Mouse (Mus musculus) left cerebral cortex, adult 8-10 months (tissue): Measurements from ENCODE around the gene C2cd4c. TPM values are rescaled to one million over a fixed set of nuclear protein-coding genes. Genes with fewer than 3 reads are reported as not detected.

Experiments used
- DNase-seq, 2 experiments: peaks; one replicate each; pipeline ENCODE4 v3.0.0; 2022; ENCODE audit warnings: low spot score in 2 of 2
- total RNA-seq, 4 experiments: library from RNA; stranded (reverse); gene quantifications; 2 replicates each; pipeline ENCODE4 v1.2.4; 2022

Gene C2cd4c
- total RNA-seq, 4 experiments from 2014 or later = 16.1 to 18.6 (median 17.1) TPM

DNA sequence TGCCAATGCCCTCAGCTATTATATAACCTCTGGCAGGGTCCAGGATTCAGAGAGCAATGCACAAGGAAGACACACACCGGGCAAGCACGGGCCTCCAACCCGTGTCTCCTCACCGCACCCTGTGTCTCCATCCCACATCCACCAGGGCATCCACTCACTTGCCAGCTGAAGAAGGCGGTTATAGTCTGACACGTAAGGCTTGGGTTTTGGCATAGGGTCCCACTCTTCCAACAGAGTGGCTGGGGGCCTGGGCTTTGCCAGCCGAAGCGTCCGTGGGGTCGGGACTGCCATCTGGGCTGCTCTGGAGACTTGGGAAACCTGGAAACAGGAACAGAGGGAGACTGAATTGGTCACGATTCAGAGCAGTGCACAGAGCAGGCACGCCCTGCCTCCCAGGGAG is 34.0 kb downstream of the C2cd4c start:
- no peak for DNase-seq

GRCm38 (mm10) chr10:79578891-79579290 is 34.9 kb downstream of the C2cd4c start:
- no peak for DNase-seq

- no peak for DNase-seq
Observed at GRCm38 (mm10) chr10:79578276-79578675, 35.5 kb downstream of the C2cd4c start.

DNA sequence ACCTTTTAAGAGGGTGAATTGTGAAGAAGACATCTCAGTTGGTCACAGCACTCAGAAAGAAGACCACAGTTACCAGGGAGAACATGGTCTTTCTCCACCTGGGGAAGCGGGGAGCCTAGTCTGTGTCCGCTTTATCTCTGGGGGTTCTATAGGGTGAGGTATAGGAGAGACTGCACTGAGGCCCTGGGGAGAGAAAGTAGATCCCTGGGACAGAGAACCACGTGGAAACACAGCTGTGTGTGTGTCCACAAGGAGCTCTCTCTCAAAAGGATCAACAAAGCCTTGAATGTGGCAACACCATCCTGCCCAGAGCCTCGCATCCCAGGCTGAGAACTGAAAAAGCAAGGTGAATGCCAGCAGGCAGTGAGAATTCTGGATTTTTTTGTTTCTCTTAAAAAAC is 36.4 kb downstream of the C2cd4c start:
- DNase-seq = no peak

DNA sequence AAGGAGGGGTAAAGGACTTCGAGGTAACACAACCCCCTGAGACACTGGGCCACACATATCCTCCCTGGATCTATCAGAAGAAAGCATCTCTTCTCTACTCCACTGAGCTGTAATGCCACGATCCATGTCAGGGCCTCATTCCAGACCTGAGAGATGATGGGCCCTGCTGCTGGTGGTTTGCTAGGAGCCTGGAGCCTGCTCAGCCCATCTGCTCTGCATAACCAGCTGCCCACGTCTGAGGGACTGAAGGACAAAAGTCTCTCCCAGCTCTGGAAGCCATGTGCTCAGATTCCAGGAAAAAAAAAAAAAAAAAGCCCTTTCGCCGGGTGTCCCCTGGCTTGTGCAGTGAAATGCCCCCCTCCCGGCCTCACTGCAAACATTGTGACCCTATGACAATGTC is 38.1 kb downstream of the C2cd4c start:
- no peak for DNase-seq

- DNase-seq = no peak
Observed at GRCm38 (mm10) chr10:79574796-79575195, 39.0 kb downstream of the C2cd4c start.

- DNase-seq = no peak
Observed at GRCm38 (mm10) chr10:79574350-79574749, 39.5 kb downstream of the C2cd4c start.

- no peak for DNase-seq
Observed at GRCm38 (mm10) chr10:79573611-79574010, 40.2 kb downstream of the C2cd4c start.

DNA sequence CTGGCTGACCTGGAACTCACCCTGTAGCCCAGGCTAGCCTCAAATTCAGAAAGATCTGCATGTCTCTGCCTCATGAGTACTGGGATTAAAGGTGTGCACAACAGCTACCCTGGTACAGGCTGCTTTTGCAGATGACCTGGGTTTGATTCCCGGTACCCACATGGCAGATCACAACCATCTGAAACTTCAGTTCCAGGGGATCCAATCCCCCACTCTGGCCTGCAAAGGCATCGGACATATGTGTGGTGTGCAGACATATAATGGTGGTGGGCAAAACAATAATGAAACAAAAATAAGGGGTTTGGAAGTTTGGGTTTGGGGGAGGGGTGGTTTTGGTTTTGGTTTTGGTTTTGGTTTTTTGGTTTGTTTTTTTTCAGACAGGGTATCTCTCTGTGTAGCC is 42.5 kb downstream of the C2cd4c start:
- DNase-seq = no peak

GRCm38 (mm10) chr10:79569921-79570320 is 43.9 kb downstream of the C2cd4c start:
- DNase-seq = no peak

GRCm38 (mm10) chr10:79559716-79560115 is 54.1 kb downstream of the C2cd4c start:
- DNase-seq = no peak

DNA sequence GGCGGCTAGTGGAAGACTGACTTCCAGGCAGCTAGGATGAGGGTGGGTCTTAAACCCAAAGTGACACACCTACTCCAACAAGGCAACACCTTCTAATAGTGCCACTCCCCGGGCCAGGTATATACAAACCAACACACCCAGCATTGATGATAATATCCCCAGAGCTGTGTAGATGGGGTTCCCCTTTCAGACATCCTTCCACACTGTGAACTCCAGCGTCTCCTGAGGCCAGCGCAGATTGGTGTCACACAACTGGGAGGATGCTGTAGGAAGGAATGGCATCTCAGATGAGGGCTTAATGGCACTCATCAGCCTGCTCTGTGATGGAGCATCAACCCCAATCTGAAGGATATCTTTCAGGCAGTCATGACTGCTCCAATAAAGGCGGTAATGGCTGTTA is 56.3 kb downstream of the C2cd4c start:
- DNase-seq = no peak

DNA sequence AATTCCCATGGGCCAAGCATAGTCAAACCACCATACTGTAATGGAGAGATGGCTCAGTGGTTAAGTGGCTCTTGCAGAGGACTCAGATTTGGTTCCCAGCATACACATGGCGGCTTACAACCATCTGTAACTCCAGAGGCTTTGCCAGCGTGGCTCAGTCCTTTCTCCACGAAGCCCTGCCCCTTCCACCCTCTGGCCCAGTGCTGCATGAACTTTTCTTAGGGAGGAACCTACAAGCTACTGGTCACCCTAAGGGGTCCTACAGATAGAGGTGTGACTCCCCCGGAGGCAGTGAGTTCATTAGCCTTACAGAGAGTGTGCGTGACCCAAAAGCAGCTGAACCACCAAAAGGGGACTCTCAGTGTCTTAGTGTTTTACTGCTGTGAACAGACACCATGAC is 56.9 kb downstream of the C2cd4c start:
- DNase-seq = no peak

Other genes with a start within 250 kb of the C2cd4c start
- not detected for gene Vmn2r83, start 145.3 kb downstream of the C2cd4c start, total RNA-seq
- gene Plpp2, start 80.2 kb downstream of the C2cd4c start, total RNA-seq = 1 to 10 TPM; 4.8 to 6.3 (median 6.1) TPM
- 10 to 100 TPM; 43.1 to 48.8 (median 47.9) TPM for gene Mier2, start 58.8 kb downstream of the C2cd4c start, total RNA-seq
- gene Theg, start 26.7 kb downstream of the C2cd4c start, total RNA-seq = 1 to 10 TPM in 1 of 4 experiments, under 1 TPM in 3; 0.33 to 1.3 (median 0.90) TPM
- 10 to 100 TPM; 40.2 to 48.4 (median 43.4) TPM for gene Shc2, start 23.9 kb upstream of the C2cd4c start, total RNA-seq
- under 1 TPM; 0.42 to 0.70 (median 0.47) TPM for gene Odf3l2, start 31.7 kb upstream of the C2cd4c start, total RNA-seq
- gene Madcam1, start 50.5 kb upstream of the C2cd4c start, total RNA-seq = under 1 TPM in 1 of 4 experiments, not detected in 3; 0.35 TPM
- 10 to 100 TPM; 65.1 to 74.5 (median 69.8) TPM for gene Tpgs1, start 55.3 kb upstream of the C2cd4c start, total RNA-seq
- 10 to 100 TPM; 65.7 to 72.5 (median 70.4) TPM for gene Cdc34, start 68.2 kb upstream of the C2cd4c start, total RNA-seq
- gene Gzmm, start 75.0 kb upstream of the C2cd4c start, total RNA-seq = 1 to 10 TPM; 2.2 to 3.6 (median 3.2) TPM
- 100 to 1,000 TPM; 545 to 609 (median 570) TPM for gene Bsg, start 90.5 kb upstream of the C2cd4c start, total RNA-seq
- 100 to 1,000 TPM; 162 to 182 (median 166) TPM for gene Hcn2, start 102.6 kb upstream of the C2cd4c start, total RNA-seq
- 10 to 100 TPM; 47.9 to 56.7 (median 51.6) TPM for gene Polrmt, start 132.6 kb upstream of the C2cd4c start, total RNA-seq
- 1 to 10 TPM; 4.7 to 5.9 (median 5.8) TPM for gene Fgf22, start 141.1 kb upstream of the C2cd4c start, total RNA-seq
- gene Rnf126, start 152.9 kb upstream of the C2cd4c start, total RNA-seq = 10 to 100 TPM; 76.8 to 92.1 (median 86.8) TPM
- gene Fstl3, start 163.2 kb upstream of the C2cd4c start, total RNA-seq = 1 to 10 TPM; 2.5 to 3.6 (median 2.7) TPM
- under 1 TPM; 0.14 to 0.63 (median 0.39) TPM for gene Prss57, start 176.9 kb upstream of the C2cd4c start, total RNA-seq
- 100 to 1,000 TPM; 265 to 281 (median 267) TPM for gene Palm, start 179.5 kb upstream of the C2cd4c start, total RNA-seq
- gene Misp, start 207.0 kb upstream of the C2cd4c start, total RNA-seq = under 1 TPM; 0.32 to 0.89 (median 0.54) TPM
- 10 to 100 TPM; 59.3 to 67.3 (median 63.6) TPM for gene Ptbp1, start 240.4 kb upstream of the C2cd4c start, total RNA-seq